Mouse (Mus musculus): ENCODE measurements around the gene Atp6v0d1. TPM values are rescaled to one million over a fixed set of nuclear protein-coding genes. Genes with fewer than 3 reads are reported as not detected.

The Atp6v0d1 gene
- polyA plus RNA-seq, 1 experiment, result not detected

GRCm38 (mm10) chr8:105519591-105519990 lies 46.3 kb downstream of the Atp6v0d1 start:
- H3K4me3 ChIP-seq (ENCODE audit: insufficient read depth, low read depth, low read length), result no peak overlapping the region
- no peak for TF ChIP-seq POLR2A (IDR thresholded peaks at IDR 0.05; ENCODE audit: insufficient read depth, low read depth, low read length)
- no peak for TF ChIP-seq CTCF (IDR thresholded peaks at IDR 0.05; ENCODE audit: insufficient read depth, low read depth, low read length)
- H3K4me1 ChIP-seq (ENCODE audit: control insufficient read depth, insufficient read depth, low read length), result peaks cover 14% of the 10 kb centered on the region
- no peak overlapping the region for H3K27ac ChIP-seq (ENCODE audit: insufficient read depth, low read depth, low read length)
- 30% methylated on average over 2 of the region's 2 CpGs for WGBS

- 3% methylated on average over 66 of the region's 68 CpGs for WGBS
- TF ChIP-seq POLR2A (IDR thresholded peaks at IDR 0.05; ENCODE audit: insufficient read depth, low read depth, low read length), result no peak
Measured at GRCm38 (mm10) chr8:105518436-105519313, 47.2 kb downstream of the Atp6v0d1 start, which contains the start of gene Hsd11b2. TSS of gene Hsd11b2 (plus strand) at chr8:105518755.

GRCm38 (mm10) chr8:105517346-105517745 lies 48.5 kb downstream of the Atp6v0d1 start:
- no peak for TF ChIP-seq POLR2A (IDR thresholded peaks at IDR 0.05; ENCODE audit: insufficient read depth, low read depth, low read length)
- TF ChIP-seq CTCF (IDR thresholded peaks at IDR 0.05; ENCODE audit: insufficient read depth, low read depth, low read length), result no peak
- WGBS, result 65% methylated on average over 8 of the region's 8 CpGs

More at GRCm38 (mm10) chr8:105518436-105519313, 47.2 kb downstream of the Atp6v0d1 start, which contains the start of gene Hsd11b2:
- no peak within 1 kb of the TSS for H3K27ac ChIP-seq (ENCODE audit: insufficient read depth, low read depth, low read length)
- peak within 1 kb of the TSS; percentile 19 for H3K4me3 ChIP-seq (ENCODE audit: insufficient read depth, low read depth, low read length)
- peaks cover 14% of the 10 kb centered on the region for H3K4me1 ChIP-seq (ENCODE audit: control insufficient read depth, insufficient read depth, low read length)

GRCm38 (mm10) chr8:105516018-105516645 lies 49.7 kb downstream of the Atp6v0d1 start:
- peaks cover 14% of the 10 kb centered on the region for H3K4me1 ChIP-seq (ENCODE audit: control insufficient read depth, insufficient read depth, low read length)
- H3K27ac ChIP-seq (ENCODE audit: insufficient read depth, low read depth, low read length), result no peak overlapping the region
- WGBS, result 14% methylated on average over 12 of the region's 12 CpGs
- H3K4me3 ChIP-seq (ENCODE audit: insufficient read depth, low read depth, low read length), result no peak overlapping the region
- TF ChIP-seq POLR2A (IDR thresholded peaks at IDR 0.05; ENCODE audit: insufficient read depth, low read depth, low read length), result no peak
- peak; percentile 71 for TF ChIP-seq CTCF (IDR thresholded peaks at IDR 0.05; ENCODE audit: insufficient read depth, low read depth, low read length)

More at GRCm38 (mm10) chr8:105517346-105517745, 48.5 kb downstream of the Atp6v0d1 start:
- H3K27ac ChIP-seq (ENCODE audit: insufficient read depth, low read depth, low read length), result no peak overlapping the region
- H3K4me3 ChIP-seq (ENCODE audit: insufficient read depth, low read depth, low read length), result no peak overlapping the region
- peaks cover 14% of the 10 kb centered on the region for H3K4me1 ChIP-seq (ENCODE audit: control insufficient read depth, insufficient read depth, low read length)

GRCm38 (mm10) chr8:105514656-105515055 lies 51.2 kb downstream of the Atp6v0d1 start:
- no peak overlapping the region for H3K27ac ChIP-seq (ENCODE audit: insufficient read depth, low read depth, low read length)
- no peak overlapping the region for H3K4me3 ChIP-seq (ENCODE audit: insufficient read depth, low read depth, low read length)
- TF ChIP-seq POLR2A (IDR thresholded peaks at IDR 0.05; ENCODE audit: insufficient read depth, low read depth, low read length) (no peak), CTCF (IDR thresholded peaks at IDR 0.05; ENCODE audit: insufficient read depth, low read depth, low read length) (no peak)
- 81% methylated on average over 5 of the region's 5 CpGs for WGBS
- H3K4me1 ChIP-seq (ENCODE audit: control insufficient read depth, insufficient read depth, low read length), result peaks cover 14% of the 10 kb centered on the region

- TF ChIP-seq POLR2A (IDR thresholded peaks at IDR 0.05; ENCODE audit: insufficient read depth, low read depth, low read length), result no peak
- no peak for TF ChIP-seq CTCF (IDR thresholded peaks at IDR 0.05; ENCODE audit: insufficient read depth, low read depth, low read length)
- WGBS, result 96% methylated on average over 6 of the region's 6 CpGs
- H3K27ac ChIP-seq (ENCODE audit: insufficient read depth, low read depth, low read length), result no peak overlapping the region
Measured at GRCm38 (mm10) chr8:105514194-105514593, 51.7 kb downstream of the Atp6v0d1 start.

GRCm38 (mm10) chr8:105509997-105510735 lies 55.7 kb downstream of the Atp6v0d1 start:
- Histone ChIP-seq H3K4me1 (ENCODE audit: control insufficient read depth, insufficient read depth, low read length) (no peaks in the 10 kb centered on the region), H3K27ac (ENCODE audit: insufficient read depth, low read depth, low read length) (no peak overlapping the region), H3K4me3 (ENCODE audit: insufficient read depth, low read depth, low read length) (no peak overlapping the region)
- no peak for TF ChIP-seq CTCF (IDR thresholded peaks at IDR 0.05; ENCODE audit: insufficient read depth, low read depth, low read length)
- no peak for TF ChIP-seq POLR2A (IDR thresholded peaks at IDR 0.05; ENCODE audit: insufficient read depth, low read depth, low read length)
- WGBS, result 65% methylated on average over 12 of the region's 12 CpGs

More at GRCm38 (mm10) chr8:105514194-105514593, 51.7 kb downstream of the Atp6v0d1 start:
- H3K4me1 ChIP-seq (ENCODE audit: control insufficient read depth, insufficient read depth, low read length), result peaks cover 14% of the 10 kb centered on the region
- H3K4me3 ChIP-seq (ENCODE audit: insufficient read depth, low read depth, low read length), result no peak overlapping the region

- Histone ChIP-seq H3K4me1 (ENCODE audit: control insufficient read depth, insufficient read depth, low read length) (no peaks in the 10 kb centered on the region), H3K27ac (ENCODE audit: insufficient read depth, low read depth, low read length) (no peak overlapping the region), H3K4me3 (ENCODE audit: insufficient read depth, low read depth, low read length) (no peak overlapping the region)
- TF ChIP-seq POLR2A (IDR thresholded peaks at IDR 0.05; ENCODE audit: insufficient read depth, low read depth, low read length), result no peak
- TF ChIP-seq CTCF (IDR thresholded peaks at IDR 0.05; ENCODE audit: insufficient read depth, low read depth, low read length), result no peak
- WGBS, result 58% methylated on average over 2 of the region's 2 CpGs
Measured at GRCm38 (mm10) chr8:105508758-105509157, 57.1 kb downstream of the Atp6v0d1 start.

All from olfactory bulb, adult 2 months (tissue).